Mouse (Mus musculus): ENCODE measurements around the gene Nckap5.

Nckap5 gene

DNA sequence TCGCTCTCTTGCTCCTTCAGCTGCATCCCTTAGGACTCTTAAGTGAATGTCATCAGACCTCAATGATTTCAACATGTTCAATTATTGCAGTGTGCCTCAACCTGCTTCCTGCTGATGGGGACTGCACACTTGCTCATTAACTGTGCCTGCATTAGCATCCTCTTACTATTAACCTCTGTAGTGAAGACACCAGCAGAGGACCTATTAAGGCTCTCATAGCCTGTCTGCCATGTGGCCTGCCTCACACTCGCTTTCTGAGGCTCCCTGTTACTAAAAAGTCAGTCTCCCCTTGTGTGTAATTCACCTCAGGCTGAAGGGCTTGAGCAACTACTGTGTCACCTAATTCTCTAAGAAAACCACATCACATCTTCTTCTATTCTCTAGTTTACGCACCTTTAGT lies 470.5 kb downstream of the Nckap5 start:
- DNase-seq, result no peak

DNA sequence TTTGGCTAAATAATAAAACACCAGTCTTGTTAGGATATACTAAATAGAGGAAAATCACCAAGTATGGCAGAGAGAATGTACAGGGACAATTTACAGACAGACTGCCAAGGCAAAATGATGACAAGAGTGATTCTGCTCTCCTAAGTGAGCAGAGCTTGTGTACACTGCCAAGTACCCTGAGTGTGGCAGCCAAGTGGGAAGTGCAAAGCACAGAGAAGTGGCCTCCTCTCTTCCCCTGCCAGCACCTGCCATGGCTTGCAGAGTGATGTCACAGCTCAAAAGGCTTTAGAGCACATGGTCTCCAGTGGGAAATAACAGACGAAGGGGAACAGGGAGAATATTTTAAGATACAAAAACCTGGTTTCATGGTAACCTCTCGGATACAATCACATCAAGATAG lies 488.8 kb downstream of the Nckap5 start:
- no peak for DNase-seq

DNA sequence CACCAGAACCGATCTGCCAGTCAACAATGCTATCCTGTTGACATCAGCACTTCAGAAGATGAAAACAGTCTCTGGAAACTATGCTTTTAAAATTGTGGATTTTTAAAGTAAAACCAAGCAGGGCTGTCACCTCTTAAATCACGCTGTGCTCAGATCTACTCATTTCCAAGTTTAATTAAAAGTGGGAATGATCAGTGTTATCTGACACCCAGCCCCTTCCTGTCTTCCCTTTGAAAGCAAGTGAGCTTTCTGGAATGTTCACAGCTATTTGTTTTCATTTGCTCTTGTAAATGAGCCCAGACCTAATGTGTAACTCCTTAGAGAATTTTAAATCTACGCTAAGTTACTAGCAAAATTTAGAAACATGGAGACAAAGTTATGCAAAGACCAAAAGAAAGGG lies 491.3 kb downstream of the Nckap5 start:
- DNase-seq, result no peak

DNA sequence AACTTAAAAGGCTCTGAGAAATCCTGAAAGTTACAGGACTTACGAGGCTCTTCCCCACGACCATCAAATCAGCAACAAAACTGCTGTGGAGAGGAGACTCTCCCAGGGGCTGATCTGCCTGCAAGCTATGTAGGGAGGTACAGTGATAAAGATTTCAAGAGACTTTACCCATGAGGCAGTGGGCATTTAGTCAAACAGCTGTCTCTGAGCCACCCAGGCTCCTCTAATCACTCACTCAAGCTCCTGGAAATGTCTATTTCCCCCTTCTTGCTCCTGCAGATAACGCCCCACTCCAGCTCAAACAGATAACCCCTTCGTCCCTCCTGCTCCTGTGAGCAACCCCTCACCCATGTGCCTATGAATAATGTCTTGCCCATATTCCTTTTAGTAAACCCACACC lies 496.4 kb downstream of the Nckap5 start:
- no peak for DNase-seq

DNA sequence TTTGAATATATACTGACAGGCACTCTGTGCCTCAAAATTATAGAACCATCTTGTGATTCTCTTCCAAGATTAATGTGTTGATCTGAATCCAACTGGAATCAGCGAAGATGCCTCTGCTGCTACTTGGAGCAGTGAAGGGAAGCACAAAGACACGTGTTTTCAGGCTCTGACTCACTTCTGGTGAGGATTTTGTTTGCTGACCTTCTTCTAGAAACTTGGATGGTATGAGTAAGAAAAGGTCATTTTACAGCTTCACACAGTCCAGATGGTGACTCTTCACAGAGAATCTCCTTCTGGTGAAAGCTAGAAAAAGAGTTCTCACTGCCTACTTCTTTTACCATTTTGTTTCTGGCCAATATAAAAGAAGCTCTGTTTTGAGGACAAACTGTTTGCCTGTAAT lies 498.6 kb downstream of the Nckap5 start:
- no peak for DNase-seq

DNA sequence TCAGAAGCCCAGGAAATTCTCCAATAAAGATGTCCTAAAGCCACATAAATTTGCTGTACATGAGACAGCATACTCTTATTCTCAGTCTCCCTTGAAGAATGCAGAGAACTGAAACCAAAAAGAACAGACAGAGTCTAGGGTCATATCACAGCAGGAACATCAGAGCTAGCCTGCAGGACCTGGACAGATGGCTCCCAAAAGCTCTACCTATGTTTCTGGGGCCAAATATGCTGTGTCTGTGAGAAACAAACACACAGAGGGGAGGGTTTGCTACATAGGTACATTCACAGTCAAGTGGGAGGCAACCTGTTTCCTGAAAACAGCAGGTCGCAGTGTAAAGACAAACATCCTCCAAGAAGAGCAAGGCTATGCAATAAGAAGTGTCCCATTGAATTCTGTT lies 509.9 kb downstream of the Nckap5 start:
- DNase-seq, result no peak

DNA sequence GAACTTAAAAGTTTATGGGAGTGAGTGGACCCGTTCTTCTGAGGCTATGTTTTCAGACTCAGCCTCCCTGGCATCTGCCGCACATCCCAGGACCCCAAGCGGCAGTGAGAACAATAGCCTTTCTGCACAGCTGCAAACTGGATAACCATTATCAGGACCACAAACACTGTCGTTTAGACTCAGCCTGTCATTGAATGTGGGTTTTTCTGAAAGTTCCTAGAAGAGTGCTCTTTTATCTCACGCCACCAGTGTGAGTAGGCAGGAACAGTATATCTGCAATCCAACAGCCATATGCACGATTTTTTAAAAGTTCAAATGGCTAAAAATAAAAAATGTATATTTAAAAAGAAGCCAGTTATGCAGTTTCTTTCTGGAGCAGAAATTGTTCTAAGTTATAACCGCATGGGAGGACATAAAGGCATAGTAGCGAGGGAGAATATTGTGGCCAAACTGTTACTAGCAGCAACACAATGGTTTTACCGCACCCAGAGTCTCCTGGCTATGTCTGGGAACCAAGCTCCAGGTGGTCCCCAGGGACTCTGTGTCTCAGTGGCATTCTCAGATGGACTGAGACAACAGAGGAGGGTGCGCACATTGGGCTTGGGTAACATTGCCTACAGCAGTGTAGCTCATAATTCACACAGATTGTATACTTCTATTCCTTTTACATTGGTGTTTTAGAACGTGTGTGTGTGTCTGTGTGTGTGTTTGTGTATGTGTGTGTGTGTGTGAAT lies 512.6 kb downstream of the Nckap5 start:
- DNase-seq, result no peak

DNA sequence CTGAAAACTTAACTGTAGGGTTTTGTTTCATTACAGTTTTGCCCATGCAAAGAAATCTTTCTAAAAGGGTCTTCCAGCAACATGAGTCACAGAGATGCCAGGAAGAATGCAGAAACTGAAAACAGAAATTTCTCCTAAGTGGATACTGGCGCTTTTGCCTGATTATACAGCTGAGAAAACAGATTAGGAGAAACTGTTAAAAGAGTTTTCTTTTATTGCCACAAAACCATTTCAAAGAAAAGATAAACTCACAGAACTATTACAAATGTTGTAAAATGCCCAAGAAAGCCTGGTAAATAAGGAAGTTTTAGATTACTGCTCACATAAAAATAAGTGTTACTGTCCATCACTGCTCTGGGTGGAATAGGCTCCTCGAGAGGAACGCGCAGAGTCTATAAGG lies 513.3 kb downstream of the Nckap5 start:
- no peak for DNase-seq

DNA sequence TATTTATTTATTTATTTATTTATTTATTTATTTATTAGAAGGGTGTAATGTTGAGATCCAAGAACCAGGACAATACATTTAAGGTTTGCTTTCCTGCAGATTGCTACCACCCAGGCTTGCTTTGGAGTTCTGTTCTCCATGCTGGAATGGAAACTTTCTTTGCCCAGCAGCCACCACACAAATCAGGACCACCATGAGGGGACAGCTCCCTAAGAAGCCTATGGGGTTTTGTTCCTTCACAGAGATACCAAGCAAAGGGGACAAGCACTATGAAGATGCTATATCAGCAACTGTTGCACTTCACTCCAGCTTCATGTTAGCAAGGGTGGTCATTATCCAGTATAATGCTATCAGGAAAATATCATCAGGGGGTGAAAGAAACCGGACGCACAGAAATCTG lies 513.7 kb downstream of the Nckap5 start:
- peak; percentile 71 to 72 for DNase-seq

DNA sequence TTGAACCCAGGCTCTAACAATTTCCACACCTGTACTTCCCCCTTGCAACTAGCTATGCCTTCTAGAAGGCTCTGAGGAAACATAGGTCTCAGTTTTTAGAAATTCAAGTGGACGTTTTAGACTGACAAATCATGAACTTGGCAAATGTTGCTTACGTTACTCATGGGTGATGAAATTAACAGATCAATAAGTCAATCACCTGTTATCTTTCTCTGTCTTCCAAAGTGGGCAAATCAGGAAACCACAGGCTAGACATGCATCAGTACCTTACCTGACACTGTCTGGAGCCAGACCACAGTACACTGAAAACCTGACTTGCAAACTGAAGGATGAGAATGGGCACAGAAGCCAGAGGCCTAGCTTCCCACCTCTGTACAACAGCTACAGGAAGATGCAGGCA lies 529.5 kb downstream of the Nckap5 start:
- DNase-seq, result no peak

DNA sequence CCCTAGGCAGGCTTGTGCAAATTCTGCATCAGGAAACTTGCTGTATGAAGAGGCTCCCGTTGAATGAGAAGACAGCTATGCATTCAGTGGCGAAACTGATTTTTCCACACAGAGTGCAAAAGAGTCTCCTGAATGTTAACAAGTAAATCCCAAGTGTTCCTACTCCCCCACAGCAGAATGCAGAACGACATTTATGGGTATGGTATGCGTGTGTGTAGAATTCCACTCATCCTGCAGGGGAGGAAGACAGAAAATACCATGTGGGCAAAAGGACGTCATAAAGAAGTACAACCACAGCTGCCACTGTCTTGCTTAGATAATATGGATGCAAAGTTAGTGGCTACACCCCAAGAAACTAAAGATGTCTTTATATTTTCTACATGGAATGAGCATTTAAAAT lies 565.7 kb downstream of the Nckap5 start:
- no peak for DNase-seq

DNA sequence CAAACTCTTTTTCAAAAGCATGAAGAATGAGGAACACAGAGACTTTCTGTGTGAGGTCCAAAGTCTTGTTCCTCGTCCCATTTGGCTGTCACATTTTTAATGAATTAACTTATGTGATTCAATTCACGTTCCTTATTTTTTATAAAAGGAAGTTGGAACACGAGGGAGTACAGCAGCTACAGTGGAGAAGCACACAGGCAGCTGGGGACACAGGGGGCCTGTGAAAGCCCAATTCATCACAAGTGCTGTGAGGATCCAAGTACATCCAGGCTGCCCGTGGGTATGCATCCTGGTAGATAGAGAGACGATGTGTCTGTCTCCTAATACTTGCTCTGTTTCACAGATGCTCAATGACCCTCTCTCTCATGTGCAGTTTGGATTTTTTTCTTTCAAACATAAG lies 576.2 kb downstream of the Nckap5 start:
- peak; percentile 3 to 6 for DNase-seq

DNA sequence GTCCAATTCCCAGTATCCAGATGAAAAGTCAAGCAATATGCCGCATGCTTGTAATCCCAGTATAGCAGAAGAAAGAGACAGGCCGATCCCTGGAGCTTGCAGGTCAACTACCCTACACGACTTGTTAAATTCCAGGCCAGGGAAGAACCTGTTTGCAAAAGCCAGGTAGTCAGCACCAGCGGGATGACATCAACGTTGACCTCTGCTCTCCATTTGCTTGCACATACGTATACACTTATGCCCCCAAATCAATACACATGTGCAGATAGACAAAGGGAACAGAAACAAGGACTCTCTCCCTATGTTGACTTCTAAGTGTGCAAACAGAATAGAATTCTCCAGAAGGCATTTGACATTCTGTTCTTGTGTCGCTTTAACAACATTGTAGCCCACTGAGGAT lies 576.7 kb downstream of the Nckap5 start:
- DNase-seq, result no peak

DNA sequence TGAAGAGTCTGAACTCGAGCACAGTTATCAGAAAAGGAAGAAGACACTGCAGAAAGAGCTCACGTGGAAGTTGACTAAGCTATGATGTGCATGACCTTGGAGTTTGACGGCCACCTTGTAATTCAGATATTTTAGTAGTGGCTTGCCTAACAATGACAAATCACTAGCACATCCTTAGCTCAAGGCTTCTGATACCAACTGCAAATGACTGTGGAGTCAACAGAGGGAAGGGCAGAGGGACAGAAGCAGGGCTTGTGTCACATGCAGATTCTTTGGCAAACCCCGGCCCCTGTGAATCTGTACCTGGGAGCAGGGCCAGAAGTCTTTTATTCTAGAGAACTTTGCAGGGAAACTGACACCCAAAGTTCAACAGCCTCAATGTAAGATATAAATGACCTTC lies 597.4 kb downstream of the Nckap5 start:
- no peak for DNase-seq

DNA sequence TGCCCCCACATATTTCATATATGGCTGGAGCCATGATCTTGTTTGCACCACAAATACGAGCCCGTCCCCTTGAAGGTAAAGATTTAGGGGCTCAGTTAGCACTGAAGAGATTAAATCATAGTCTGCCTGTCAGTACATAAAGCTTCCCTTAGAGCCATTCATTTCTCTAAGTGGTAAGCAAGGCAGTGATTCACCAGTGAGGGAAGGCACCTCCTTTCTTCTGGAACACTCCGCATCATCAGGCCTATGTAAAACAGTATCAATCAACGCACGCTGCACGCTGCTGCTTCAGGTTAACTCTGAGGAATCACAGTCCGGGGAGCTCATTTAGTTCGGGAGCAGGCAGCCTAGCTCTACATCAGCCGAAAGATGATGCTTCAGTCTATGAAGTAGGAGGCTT lies 599.4 kb downstream of the Nckap5 start:
- no peak for DNase-seq

DNA sequence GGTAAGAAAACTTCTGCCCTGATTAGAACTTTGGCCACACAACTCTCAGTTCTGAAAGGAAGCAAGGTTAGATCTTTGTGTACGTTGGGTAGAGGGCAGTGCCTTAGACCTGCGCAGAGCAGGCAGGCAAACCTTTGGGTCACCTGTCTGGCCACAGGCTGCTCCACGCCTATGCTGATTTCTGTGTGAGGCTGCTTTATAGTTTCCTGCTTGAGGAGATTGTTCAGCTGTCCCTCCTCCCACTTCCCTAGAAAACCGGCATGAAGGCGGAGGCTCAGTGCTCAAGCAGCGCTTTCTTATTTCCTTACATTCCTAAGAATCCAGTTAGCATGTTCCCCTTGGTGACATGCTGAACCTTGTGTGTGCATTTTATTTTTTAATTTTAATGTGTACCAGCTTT lies 620.4 kb downstream of the Nckap5 start:
- DNase-seq, result no peak

DNA sequence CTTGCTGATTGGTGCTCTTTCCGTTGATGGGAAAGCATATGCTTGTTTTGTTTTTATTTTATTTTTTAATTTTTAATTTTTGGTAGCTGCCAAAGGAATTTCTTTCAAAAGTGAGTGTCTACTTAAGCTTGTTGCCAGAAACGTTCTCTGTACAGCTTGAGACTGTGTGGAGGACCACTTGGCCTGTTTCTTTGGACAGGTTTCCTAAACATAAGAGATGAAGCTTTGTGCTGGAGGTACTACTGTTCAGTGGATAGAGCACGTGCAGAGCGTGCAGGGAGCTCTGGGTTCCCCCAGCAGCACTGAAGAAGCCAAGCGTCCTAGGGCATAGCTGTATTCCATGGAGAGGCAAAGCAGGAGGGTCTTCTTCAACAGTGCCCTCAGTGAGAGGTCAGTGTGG lies 620.9 kb downstream of the Nckap5 start:
- DNase-seq, result no peak

DNA sequence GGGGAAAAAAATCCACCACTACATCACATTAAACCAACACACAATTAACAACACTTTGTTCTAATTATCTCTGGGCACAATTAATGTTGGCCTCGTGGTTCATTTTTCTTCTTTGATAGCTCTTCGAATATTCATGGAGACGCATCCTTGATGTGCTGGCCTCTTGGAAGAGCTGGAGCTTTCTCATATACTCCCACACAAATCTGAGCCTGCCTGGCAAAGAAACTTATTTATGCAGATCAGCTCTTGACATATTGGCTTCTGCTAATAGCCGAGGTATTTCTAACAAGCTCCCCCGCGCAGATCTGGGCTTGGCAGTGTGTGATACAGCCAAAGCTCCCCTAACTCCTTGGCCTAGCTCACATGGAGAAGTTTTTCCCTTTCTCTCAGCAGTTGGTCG lies 621.5 kb downstream of the Nckap5 start:
- peak in 1 of 2 experiments; percentile 2 for DNase-seq

DNA sequence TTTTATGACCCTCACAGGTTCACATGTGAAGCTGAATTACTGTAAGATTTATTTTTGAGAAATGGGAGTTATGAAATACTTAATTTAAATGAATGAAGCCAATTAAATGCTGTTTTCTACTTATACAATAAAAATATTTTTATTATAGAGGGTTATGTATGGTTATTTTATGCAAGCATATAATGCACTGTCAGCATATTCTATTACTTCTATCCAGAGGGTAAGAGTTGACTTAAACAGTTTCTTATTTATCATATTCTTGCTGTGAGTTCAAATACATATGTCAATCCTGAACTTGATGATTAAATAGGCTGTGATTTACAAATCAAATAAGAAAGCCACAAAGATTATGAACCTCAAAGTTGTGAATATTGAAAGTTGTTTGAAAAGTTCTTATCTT lies 633.7 kb downstream of the Nckap5 start:
- DNase-seq, result no peak

DNA sequence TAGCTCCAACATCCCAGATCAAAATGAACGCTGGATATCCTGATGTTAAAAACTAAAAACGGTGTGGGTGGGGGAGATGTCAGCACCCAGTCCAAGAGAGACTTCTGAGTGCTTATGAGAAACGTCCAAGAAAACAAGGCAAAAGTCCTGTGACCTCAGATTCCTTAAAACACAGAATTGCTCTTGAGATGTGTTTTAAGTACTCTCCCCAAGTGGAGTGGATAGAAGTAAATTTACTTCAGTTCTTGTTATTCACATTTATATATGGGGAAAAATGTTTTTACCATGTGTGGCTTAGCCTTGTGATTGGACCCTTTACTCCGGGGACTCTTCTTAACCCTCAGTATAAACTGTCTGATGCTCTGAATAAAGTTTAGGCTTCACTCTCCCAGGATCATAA lies 640.2 kb downstream of the Nckap5 start:
- DNase-seq, result no peak

DNA sequence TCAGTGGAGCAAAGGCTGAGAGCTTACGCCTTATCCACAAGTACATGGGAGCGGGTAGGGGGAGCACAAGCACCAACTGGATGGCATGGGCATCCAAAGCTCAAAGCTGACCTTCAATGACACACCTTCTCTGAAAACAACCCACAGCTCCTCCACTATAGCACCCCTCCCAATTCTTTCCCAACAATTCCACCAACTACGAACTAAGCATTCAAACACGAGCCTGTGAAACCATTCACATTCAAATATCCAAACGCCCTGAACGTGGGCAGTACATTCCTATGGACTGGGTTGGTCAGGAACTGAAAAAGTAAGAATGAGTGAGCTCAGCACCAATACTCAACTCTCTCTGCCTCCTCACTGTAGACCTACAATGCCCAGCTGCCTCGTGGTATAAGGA lies 646.8 kb downstream of the Nckap5 start:
- no peak for DNase-seq

DNA sequence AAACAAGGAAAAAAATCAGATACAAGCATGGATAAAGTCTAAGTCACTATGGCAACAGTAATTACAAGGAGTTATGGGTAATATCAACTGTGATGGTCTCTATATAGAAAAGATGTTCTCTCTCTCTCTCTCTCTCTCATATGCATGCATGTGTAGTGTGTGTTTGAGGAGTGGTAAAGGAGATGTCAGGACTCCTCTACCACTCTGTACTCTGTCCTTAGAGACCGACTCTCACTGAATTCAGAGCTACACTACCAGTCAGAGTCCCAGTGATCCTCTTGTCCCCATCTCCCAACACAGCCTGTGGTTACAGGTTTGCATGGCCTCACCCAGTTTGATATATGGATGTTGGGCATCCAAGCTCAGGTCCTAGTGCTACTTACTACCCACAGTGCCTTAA lies 662.0 kb downstream of the Nckap5 start:
- no peak for DNase-seq

DNA sequence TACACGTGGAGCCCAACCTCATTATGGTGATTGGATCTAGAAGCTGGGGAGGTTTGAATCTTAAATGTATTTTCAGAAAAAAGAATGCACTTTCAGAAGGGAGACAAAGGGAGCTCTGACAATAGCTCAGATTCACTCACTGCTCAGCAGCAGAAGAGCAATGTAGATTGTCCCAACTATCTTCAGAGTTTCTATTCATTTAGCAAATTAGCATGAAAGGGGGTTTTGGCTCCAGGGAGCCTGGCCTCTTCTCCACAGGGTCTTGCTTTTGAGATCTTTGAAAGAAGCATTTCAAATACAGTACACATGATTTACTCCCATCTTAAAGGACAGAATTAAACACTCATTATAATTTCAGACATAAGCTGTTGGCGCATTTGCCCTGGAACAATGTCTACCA lies 662.5 kb downstream of the Nckap5 start:
- no peak for DNase-seq

DNA sequence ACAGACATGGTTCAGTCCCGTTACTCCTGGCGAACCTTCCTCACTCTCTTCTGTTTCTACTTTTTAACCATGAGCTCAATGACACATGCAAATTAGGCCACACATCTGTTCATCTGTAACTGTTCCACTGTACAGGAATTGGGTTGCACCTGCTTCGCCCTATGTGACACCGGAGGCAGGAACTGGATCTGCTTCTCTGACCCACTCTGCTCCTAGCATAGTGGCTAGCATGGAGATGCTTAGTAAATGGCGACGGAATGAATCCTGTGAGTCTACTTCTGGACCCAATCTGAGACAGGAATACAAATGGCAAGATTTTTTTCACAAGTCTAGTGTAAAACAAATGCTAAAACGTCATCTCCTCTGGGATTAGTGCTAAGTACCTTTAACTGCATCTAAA lies 663.1 kb downstream of the Nckap5 start:
- DNase-seq, result no peak

DNA sequence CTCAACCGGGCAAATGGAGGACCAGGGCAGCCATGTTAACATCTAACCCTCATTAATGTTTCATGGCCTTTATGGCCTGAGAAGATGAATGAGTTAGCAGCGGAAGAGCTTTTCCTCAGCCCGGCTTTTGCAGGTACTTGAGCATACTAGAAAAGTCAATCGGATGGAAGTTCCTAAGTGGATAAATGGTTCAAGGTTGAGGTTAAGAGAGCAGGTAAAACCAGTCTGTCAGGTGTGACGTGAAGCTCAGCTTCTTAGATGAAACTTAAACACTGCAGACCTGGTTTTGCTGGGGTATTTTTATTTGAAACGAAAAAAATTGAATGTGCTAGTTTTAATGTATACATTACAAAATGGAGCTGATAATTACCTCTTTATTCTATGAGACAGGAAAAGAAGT lies 671.3 kb downstream of the Nckap5 start:
- DNase-seq, result no peak

DNA sequence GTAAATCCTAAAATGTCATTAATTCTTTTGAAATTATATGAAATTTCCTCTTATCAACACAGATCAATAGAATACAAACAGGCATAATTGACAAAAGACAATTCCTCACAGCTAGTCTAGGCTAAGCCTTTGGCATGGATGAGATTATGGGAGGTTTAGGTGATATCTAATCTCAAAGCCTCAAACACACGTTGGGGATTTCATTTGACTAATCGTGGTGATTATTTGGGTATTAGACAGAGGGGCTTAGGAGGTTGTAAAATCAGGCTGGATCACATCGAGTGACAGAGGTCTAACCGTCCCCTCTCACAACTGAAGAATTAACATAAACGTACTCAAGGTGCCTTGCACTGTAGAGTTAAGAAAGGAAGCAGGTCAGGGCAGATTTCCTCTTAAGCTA lies 674.8 kb downstream of the Nckap5 start:
- DNase-seq, result no peak

All from kidney, postnatal 4 days (tissue).